In genomic region chr16:32877343-32878156, GRCm38 (mm10) we compare ENCODE assay signal across 8 mouse cellular contexts. TPM values are rescaled to one million over a fixed set of nuclear protein-coding genes. Genes with fewer than 3 reads are reported as not detected.
DNase-seq lines count a peak whose midpoint lies in the region; ATAC-seq lines count a peak whose summit lies in the region.

TSS of gene Fyttd1 (plus strand) at chr16:32877500.
TSS of gene Rubcn (minus strand) at chr16:32877766.

- peak; percentile 96 for DNase-seq in adipocyte (ENCODE audit: low spot score)
- peak; percentile 96 for DNase-seq in embryo, embryonic 10 days (ENCODE audit: low spot score)
- DNase-seq in gastrocnemius, postnatal 14 days, result peak; percentile 97
- peak; percentile 95 for DNase-seq in left cerebral cortex, postnatal 14 days (ENCODE audit: low spot score in 2 of 2)
- peak; percentile 97 for DNase-seq in mesoderm, embryonic 11.5 days (ENCODE audit: low read depth, low spot score)
- peak; percentile 92 to 93 for DNase-seq in right cerebral cortex, postnatal 36 days (ENCODE audit: low spot score in 2 of 2)
- DNase-seq in yolk sac, embryonic 10.5 days (ENCODE audit: low spot score), result peak; percentile 94

- peak; percentile 95 for ATAC-seq in inflammation-experienced regulatory T-cells, adult 6 months

- intact Hi-C loops in gastrocnemius, postnatal 14 days (cut with DNase I; ENCODE audit: low total_unique reads), result loop anchor here (5.0 kb wide), 2 partner anchors 50 to 65 kb away; partner anchors contain the start of gene Smbd1
- intact Hi-C loops in left cerebral cortex, postnatal 14 days (cut with DNase I), result loop anchor here (5.0 kb wide), 1 partner anchor 50 kb away; no protein-coding TSS in a partner anchor

RNA-seq across cellular contexts. Expression of gene Fyttd1, which starts in this region (rescaled TPM):
- 100 to 1,000 TPM; 108 to 111 TPM for total RNA-seq in gastrocnemius, postnatal 14 days (2021)
- polyA plus RNA-seq in inflammation-experienced regulatory T-cells, adult 6 months (2017; shearing (Covaris generic)), result 10 to 100 TPM; 54.2 to 93.0 (median 62.4) TPM
- total RNA-seq in left cerebral cortex, postnatal 14 days (2021), result 100 to 1,000 TPM; 122 to 135 TPM

RNA-seq across cellular contexts. Expression of gene Rubcn, which starts in this region (rescaled TPM):
- total RNA-seq in gastrocnemius, postnatal 14 days (2021), result 10 to 100 TPM; 28.8 to 30.0 TPM
- 10 to 100 TPM in 2 of 3 experiments, 1 to 10 TPM in 1; 9.3 to 15.1 (median 13.8) TPM for polyA plus RNA-seq in inflammation-experienced regulatory T-cells, adult 6 months (2017; shearing (Covaris generic))
- total RNA-seq in left cerebral cortex, postnatal 14 days (2021), result 10 to 100 TPM; 59.4 to 61.4 TPM

Comparison
In these comparisons a context has a peak if more than half of its experiments do, and no peak if none do; other contexts are left out.
1. Peak in every context shown above with its lines: DNase-seq and ATAC-seq.